Mouse (Mus musculus) adrenal gland, adult 18-20 months (tissue): ENCODE data around the gene Arih2. TPM values are rescaled to one million over a fixed set of nuclear protein-coding genes. Genes with fewer than 3 reads are reported as not detected.

Experiments used
- DNase-seq, 2 experiments: peaks; one replicate each; pipeline ENCODE4 v3.0.0; 2021 to 2022; ENCODE audit warnings: low spot score in 2 of 2
- total RNA-seq, 2 experiments: library from RNA; stranded (reverse); gene quantifications; 1 replicate in 1 of 2; 2 replicates in 1 of 2; pipeline ENCODE4 v1.2.3; 2021

The Arih2 gene
- total RNA-seq, 2 experiments from 2014 or later = 61.2 to 63.0 TPM

- no peak for DNase-seq
Measured at GRCm38 (mm10) chr9:108591462-108591861, 57.7 kb downstream of the Arih2 start.

DNA sequence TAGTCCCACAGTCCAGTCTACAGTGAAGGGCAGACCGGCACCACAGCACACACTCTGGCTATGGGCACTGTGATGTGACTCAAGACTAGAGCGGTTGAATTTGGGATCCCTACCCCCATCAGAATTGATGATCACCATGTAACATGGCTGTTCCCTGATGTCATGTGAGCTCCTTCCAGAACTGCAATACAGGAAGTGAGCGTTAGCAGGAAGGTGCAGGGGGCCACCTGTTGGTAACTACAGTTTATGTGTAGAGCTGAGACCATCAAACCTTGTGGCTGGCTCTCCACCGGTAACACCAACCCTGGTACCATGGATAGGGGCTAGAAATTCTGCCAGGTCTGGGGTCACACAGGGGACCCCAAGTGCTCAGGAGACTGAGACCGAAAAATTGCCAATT, 60.0 kb downstream of the Arih2 start:
- DNase-seq = no peak

GRCm38 (mm10) chr9:108587571-108588180, 61.5 kb downstream of the Arih2 start:
- DNase-seq = peak in 1 of 2 experiments; percentile 39

GRCm38 (mm10) chr9:108579344-108579690, 69.9 kb downstream of the Arih2 start:
- peak in 1 of 2 experiments; percentile 35 for DNase-seq

DNA sequence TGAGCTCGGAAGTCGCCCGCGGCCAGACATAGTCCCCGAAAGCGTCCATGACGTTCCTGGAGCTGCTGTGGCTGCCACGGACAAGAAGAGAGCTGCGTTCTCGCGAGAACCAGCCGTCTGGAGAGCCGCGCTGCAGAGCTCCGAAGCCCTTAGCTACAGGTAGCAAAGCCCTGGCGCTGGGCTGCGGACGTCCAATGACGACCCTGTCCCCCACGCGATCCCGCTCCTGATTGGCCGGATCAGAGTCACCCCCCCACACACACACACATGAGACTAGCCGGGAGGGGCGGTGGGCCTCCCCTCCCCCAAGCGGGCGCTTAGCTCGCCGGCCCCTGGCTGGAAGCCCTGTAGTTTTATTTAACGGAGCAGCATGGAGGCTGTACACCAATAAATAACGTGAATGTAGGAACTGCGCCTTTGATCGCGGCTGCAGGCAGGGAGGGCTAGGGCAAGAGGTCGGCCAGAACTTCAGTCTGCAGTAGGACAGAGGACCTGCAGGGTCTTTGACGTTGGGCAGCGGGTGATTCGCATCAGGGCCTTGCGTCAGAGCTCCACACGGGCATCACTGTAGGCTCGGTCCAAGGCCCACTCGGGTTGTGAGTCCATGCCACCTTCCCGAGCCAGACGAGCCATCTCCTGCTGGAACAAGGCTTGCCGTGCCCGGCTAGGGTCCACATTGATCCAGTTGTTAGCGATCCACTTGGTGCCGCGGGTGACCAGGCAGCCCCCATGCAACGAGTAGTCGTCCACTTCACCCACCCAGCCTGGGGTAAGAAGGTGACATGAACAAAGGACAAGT, 70.4 kb downstream of the Arih2 start, which contains the start of gene Wdr6:
Wdr6 (minus strand) TSS at position 195 of the 799 bp plus-strand sequence.
- DNase-seq = peak; percentile 77 to 81

GRCm38 (mm10) chr9:108577934-108578544, 71.1 kb downstream of the Arih2 start:
- peak in 1 of 2 experiments; percentile 36 for DNase-seq

- DNase-seq = no peak
Measured at GRCm38 (mm10) chr9:108577025-108577424, 72.2 kb downstream of the Arih2 start.

GRCm38 (mm10) chr9:108575321-108576297, 73.6 kb downstream of the Arih2 start:
- DNase-seq = no peak

GRCm38 (mm10) chr9:108574921-108575320, 74.3 kb downstream of the Arih2 start:
- no peak for DNase-seq

GRCm38 (mm10) chr9:108573774-108574690, 75.2 kb downstream of the Arih2 start:
- DNase-seq = peak; percentile 32 to 52

- DNase-seq = no peak
Measured at GRCm38 (mm10) chr9:108572321-108572720, 76.9 kb downstream of the Arih2 start.

GRCm38 (mm10) chr9:108571401-108571973, 77.7 kb downstream of the Arih2 start:
- DNase-seq = no peak

DNA sequence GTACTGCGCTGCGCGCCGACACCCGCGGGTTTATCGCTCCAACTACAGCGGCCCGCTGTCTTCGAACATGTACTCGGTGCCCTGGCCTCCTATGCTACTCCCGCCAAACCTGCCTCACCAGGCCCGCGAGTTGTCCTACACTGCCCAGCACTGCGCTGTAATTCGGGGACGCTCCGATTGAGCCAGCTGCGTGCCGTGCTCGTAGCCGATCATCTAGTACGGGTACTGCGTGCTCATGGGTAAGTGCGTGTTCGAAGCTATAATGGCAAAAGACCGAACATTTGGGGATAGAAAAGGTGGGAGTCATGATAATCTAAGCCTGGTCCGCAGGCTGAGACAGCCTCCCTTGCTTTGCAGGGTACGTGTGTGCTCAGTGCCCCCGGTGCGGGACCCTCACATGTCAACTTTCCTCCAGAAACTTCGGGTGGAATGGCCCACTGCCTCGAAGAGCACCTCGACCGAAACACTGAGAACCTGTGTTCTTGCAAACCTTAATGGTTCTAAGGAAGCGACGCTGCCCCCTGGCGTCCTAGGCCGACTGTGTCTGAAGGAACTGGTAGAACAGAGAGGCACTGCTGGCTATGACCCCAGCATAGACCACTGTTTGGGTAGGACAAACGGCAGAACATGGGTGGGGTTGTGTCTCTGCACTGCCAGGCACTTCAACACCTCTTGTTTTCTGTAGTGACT, 78.8 kb downstream of the Arih2 start:
- DNase-seq = peak; percentile 75 to 78

DNA sequence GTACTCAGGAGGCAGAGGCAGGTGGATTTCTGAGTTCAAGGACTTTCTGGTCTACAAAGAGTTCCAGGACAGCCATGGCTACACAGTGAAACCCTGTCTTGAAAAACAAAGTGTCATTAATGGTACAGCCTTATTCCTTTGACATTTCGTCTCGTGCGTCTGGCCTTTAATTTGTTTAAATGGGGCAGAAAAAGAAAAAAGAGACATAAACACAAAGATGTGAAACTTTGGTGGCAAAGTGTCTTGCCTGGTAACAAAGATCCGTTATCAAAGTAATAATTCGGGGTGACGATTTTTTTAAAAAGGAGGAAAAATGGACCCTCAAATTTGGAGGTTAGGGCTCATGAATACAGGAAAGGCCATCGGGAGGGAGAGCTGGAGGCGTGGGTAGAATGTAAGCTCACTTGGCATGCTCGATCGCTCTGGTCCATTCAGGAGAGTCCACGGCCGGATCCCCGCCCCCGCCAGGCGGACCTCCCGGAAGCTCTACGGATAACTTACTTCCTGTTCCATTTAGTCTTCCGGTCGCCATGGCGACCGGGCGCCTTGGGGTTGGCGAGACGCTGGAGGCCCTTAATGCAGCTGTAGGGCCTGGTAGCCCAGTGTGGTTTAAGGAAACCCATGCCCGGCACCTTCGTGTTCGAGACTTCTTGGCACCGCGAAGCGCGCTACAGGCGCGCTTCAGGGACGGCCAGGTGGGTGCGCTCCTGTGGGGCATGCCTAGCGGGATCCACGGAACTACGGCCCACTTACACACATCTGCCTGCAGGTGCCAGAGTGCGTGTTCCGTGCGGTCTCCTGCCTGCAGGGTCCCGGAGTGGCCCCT, 79.6 kb downstream of the Arih2 start, which contains the start of gene Dalrd3:
Dalrd3 (plus strand) TSS at position 506 of the 826 bp plus-strand sequence.
- DNase-seq = peak; percentile 75 to 77

DNA sequence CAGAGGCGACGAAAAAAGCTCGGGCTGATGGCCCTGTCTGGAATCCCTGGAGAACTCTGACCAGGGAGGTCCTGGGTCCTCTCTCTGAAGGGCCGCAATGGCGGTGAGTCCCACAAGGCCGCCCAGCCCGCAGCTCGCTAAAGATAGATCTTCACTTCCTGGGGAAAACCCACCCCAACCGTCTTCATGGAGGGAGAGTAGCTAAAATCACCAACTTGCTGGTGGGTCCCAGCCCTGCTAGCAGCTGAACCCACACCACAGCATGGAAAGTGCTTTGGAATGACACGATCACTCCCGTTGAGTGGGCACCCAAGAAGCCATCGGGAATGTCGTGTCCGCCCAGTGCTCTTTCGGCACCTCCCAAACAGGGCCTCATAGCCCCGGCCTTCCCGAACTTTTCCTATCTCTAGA, 80.7 kb downstream of the Arih2 start:
- DNase-seq = peak in 1 of 2 experiments; percentile 25

- peak in 1 of 2 experiments; percentile 34 for DNase-seq
Measured at GRCm38 (mm10) chr9:108567931-108568419, 81.2 kb downstream of the Arih2 start.
